Mouse (Mus musculus) T-helper 1 cell (primary cell): ENCODE data around the gene Aqp12.
"Not testable (repeated sequence)": the region's sequence is repeated elsewhere in the genome, so short reads cannot be mapped to it uniquely, and the experiment has no call there.

Experiments
- in situ Hi-C: fragments of 300-600 bp; cut with MboI, MseI; formaldehyde crosslinking; loops from one replicate; pipeline ENCODE4 v1.15.1; 2025; ENCODE audit warnings: high pct_unique_total_duplicates

The Aqp12 gene

GRCm38 (mm10) chr1:93006061-93006460 lies at the start of gene Aqp12:
Gene Aqp12 (plus strand): TSS chr1:93006334.
- in situ Hi-C loops, result no loop called here

GRCm38 (mm10) chr1:92956571-92957335 lies 49.4 kb upstream of the Aqp12 start:
- in situ Hi-C loops, result not testable (repeated sequence)

- in situ Hi-C loops, result no loop called here
Measured at GRCm38 (mm10) chr1:92958999-92959398, 47.1 kb upstream of the Aqp12 start.

- in situ Hi-C loops, result not testable (repeated sequence)
Measured at GRCm38 (mm10) chr1:92970791-92971190, 35.3 kb upstream of the Aqp12 start.

GRCm38 (mm10) chr1:92971879-92972795 lies 34.0 kb upstream of the Aqp12 start:
- in situ Hi-C loops, result no loop called here

GRCm38 (mm10) chr1:92972854-92973253 lies 33.3 kb upstream of the Aqp12 start:
- in situ Hi-C loops, result no loop called here

- in situ Hi-C loops, result no loop called here
Measured at GRCm38 (mm10) chr1:92976141-92976566, 30.0 kb upstream of the Aqp12 start.

- in situ Hi-C loops, result no loop called here
Measured at GRCm38 (mm10) chr1:92978645-92979044, 27.5 kb upstream of the Aqp12 start.

GRCm38 (mm10) chr1:92979073-92979602 lies 27.0 kb upstream of the Aqp12 start:
- in situ Hi-C loops, result no loop called here

- in situ Hi-C loops, result no loop called here
Measured at GRCm38 (mm10) chr1:92981056-92981845, 24.9 kb upstream of the Aqp12 start.

GRCm38 (mm10) chr1:92982931-92983605 lies 23.1 kb upstream of the Aqp12 start:
- in situ Hi-C loops, result no loop called here

- in situ Hi-C loops, result no loop called here
Measured at GRCm38 (mm10) chr1:92984999-92985398, 21.1 kb upstream of the Aqp12 start.

GRCm38 (mm10) chr1:92988894-92989293 lies 17.2 kb upstream of the Aqp12 start:
- in situ Hi-C loops, result no loop called here

GRCm38 (mm10) chr1:92989891-92990290 lies 16.2 kb upstream of the Aqp12 start:
- in situ Hi-C loops, result no loop called here

GRCm38 (mm10) chr1:92992214-92992855 lies 13.8 kb upstream of the Aqp12 start:
- in situ Hi-C loops, result no loop called here

GRCm38 (mm10) chr1:92992880-92993279 lies 13.3 kb upstream of the Aqp12 start:
- in situ Hi-C loops, result no loop called here

GRCm38 (mm10) chr1:93009196-93009595 lies 3.1 kb downstream of the Aqp12 start:
- in situ Hi-C loops, result no loop called here

GRCm38 (mm10) chr1:93010731-93011130 lies 4.6 kb downstream of the Aqp12 start:
- in situ Hi-C loops, result no loop called here

GRCm38 (mm10) chr1:93012103-93012585 lies 6.0 kb downstream of the Aqp12 start:
- in situ Hi-C loops, result no loop called here

GRCm38 (mm10) chr1:93013367-93013766 lies 7.2 kb downstream of the Aqp12 start:
- in situ Hi-C loops, result no loop called here
